Mouse (Mus musculus) heart, adult 18-20 months (tissue): ENCODE measurements around the gene Fam166a. TPM values are rescaled to one million over a fixed set of nuclear protein-coding genes. Genes with fewer than 3 reads are reported as not detected.
"Not testable (repeated sequence)": the region's sequence is repeated elsewhere in the genome, so short reads cannot be mapped to it uniquely, and the experiment has no call there.

ENCODE experiments used
- DNase-seq, 2 experiments: peaks; one replicate each; pipeline ENCODE4 v3.0.0; 2021 to 2022; ENCODE audit warnings: mixed read lengths in 1 of 2
- total RNA-seq, 2 experiments: library from RNA; stranded (reverse); gene quantifications; 2 replicates each; pipeline ENCODE4 v1.2.3; 2021

Gene Fam166a
- total RNA-seq, 2 experiments from 2014 or later, result not detected

GRCm38 (mm10) chr2:25242101-25242506 is 23.6 kb downstream of the Fam166a start, which contains the start of the genes Rnf208 and Cysrt1:
TSS of gene Rnf208 (plus strand) at chr2:25242255.
TSS of gene Cysrt1 (minus strand) at chr2:25242452.
- DNase-seq, result no peak

GRCm38 (mm10) chr2:25243342-25243741 is 24.8 kb downstream of the Fam166a start:
- DNase-seq, result no peak

- no peak for DNase-seq
Observed at GRCm38 (mm10) chr2:25244144-25244543, 25.6 kb downstream of the Fam166a start.

- DNase-seq, result no peak
Observed at GRCm38 (mm10) chr2:25246183-25247072, 27.9 kb downstream of the Fam166a start, which contains the start of gene AL732309.1. TSS of gene AL732309.1 (minus strand) at chr2:25246863.

- DNase-seq, result no peak
Observed at GRCm38 (mm10) chr2:25252331-25252730, 33.8 kb downstream of the Fam166a start.

- peak; percentile 91 to 95 for DNase-seq
Observed at GRCm38 (mm10) chr2:25255284-25255779, 36.8 kb downstream of the Fam166a start, which contains the start of gene Tmem203. TSS of gene Tmem203 (plus strand) at chr2:25255439.

- DNase-seq, result peak; percentile 30 to 58
Observed at GRCm38 (mm10) chr2:25256443-25257109, 38.0 kb downstream of the Fam166a start.

- not testable (repeated sequence) for DNase-seq
Observed at GRCm38 (mm10) chr2:25257250-25257649, 38.7 kb downstream of the Fam166a start.

- no peak for DNase-seq
Observed at GRCm38 (mm10) chr2:25258887-25259286, 40.3 kb downstream of the Fam166a start.

GRCm38 (mm10) chr2:25261870-25262269 is 43.3 kb downstream of the Fam166a start:
- no peak for DNase-seq

GRCm38 (mm10) chr2:25262291-25262767 is 43.8 kb downstream of the Fam166a start, which contains the start of gene Tprn:
TSS of gene Tprn (plus strand) at chr2:25262618.
- peak; percentile 94 to 98 for DNase-seq

GRCm38 (mm10) chr2:25262795-25263622 is 44.5 kb downstream of the Fam166a start:
- DNase-seq, result peak; percentile 26 to 35

- DNase-seq, result no peak
Observed at GRCm38 (mm10) chr2:25263623-25264285, 45.2 kb downstream of the Fam166a start.

- DNase-seq, result no peak
Observed at GRCm38 (mm10) chr2:25264286-25264660, 45.7 kb downstream of the Fam166a start.

GRCm38 (mm10) chr2:25264851-25265250 is 46.3 kb downstream of the Fam166a start:
- no peak for DNase-seq

GRCm38 (mm10) chr2:25265897-25266656 is 47.5 kb downstream of the Fam166a start:
- peak; percentile 49 to 76 for DNase-seq

GRCm38 (mm10) chr2:25266720-25267119 is 48.2 kb downstream of the Fam166a start:
- peak; percentile 59 to 73 for DNase-seq

GRCm38 (mm10) chr2:25267241-25267640 is 48.7 kb downstream of the Fam166a start:
- DNase-seq, result no peak

GRCm38 (mm10) chr2:25267746-25268309 is 49.3 kb downstream of the Fam166a start:
- DNase-seq, result no peak
